Mouse (Mus musculus): Measurements from ENCODE around the gene Gm45799.

DNA sequence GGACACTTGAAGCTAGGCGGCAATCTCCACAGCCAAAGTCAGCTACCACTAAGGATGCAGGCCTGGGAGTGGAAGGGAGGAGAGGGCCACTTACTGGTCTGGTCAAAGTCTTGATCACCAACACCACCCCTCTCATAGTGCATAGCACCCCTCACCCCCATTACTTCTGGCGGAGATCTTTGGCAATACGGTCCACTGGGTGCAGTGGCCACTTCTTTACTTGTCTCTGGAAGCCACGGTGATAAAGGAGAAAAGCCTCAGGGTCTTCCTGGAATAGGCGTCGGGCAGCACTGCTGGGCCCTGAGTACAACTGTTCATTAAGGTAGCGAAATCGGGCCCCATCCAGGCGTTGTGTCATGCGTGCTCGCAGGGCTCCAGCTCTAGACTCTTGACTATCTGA is 93.5 kb downstream of the Gm45799 start:
- TF ChIP-seq CTCF (IDR thresholded peaks at IDR 0.05; ENCODE audit: low read depth, low read length) (no peak), POLR2A (IDR thresholded peaks at IDR 0.05; ENCODE audit: borderline replicate concordance, low read depth, low read length) (no peak)
